Mouse (Mus musculus): ENCODE data around the gene Ssbp4. TPM values are rescaled to one million over a fixed set of nuclear protein-coding genes. Genes with fewer than 3 reads are reported as not detected.

Ssbp4 gene
- polyA plus RNA-seq, 1 experiment from 2014 or later, result 73.3 TPM

GRCm38 (mm10) chr8:70549412-70550184 lies 59.1 kb downstream of the Ssbp4 start:
- WGBS, result 94% methylated on average over 10 of the region's 10 CpGs

GRCm38 (mm10) chr8:70547762-70548161 lies 60.9 kb downstream of the Ssbp4 start:
- 91% methylated on average over 6 of the region's 6 CpGs for WGBS
- Histone ChIP-seq H3K36me3 (no peaks in the 10 kb centered on the region), H3K4me1 (peaks cover 21% of the 10 kb centered on the region), H3K9me3 (replicated peaks) (no peaks in the 10 kb centered on the region), H3K4me3 (no peak overlapping the region), H3K27me3 (ENCODE audit: low read depth, poor library complexity, severe bottlenecking) (no peaks in the 10 kb centered on the region), H3K27ac (replicated peaks) (no peak overlapping the region)
- DNase-seq (ENCODE audit: low spot score), result no peak

More at GRCm38 (mm10) chr8:70549412-70550184, 59.1 kb downstream of the Ssbp4 start:
- no peaks in the 10 kb centered on the region for H3K9me3 ChIP-seq (replicated peaks)
- H3K4me1 ChIP-seq, result peaks cover 11% of the 10 kb centered on the region
- H3K27me3 ChIP-seq (ENCODE audit: low read depth, poor library complexity, severe bottlenecking), result no peaks in the 10 kb centered on the region
- H3K4me3 ChIP-seq, result no peak overlapping the region
- no peaks in the 10 kb centered on the region for H3K36me3 ChIP-seq
- no peak for DNase-seq (ENCODE audit: low spot score)
- no peak overlapping the region for H3K27ac ChIP-seq (replicated peaks)

Other genes with a start within 250 kb of the Ssbp4 start
- 0.37 and 0.39 TPM in 2 replicates for gene Comp, start 235.3 kb downstream of the Ssbp4 start, polyA plus RNA-seq (2016; fragmentation: Nextera tagmentation; extraction: Ambion mirVana)
- 12.9 and 16.5 TPM in 2 replicates for gene Crtc1, start 169.3 kb downstream of the Ssbp4 start, polyA plus RNA-seq (2016; fragmentation: Nextera tagmentation; extraction: Ambion mirVana)
- 16.9 and 20.7 TPM in 2 replicates for gene Klhl26, start 131.9 kb downstream of the Ssbp4 start, polyA plus RNA-seq (2016; fragmentation: Nextera tagmentation; extraction: Ambion mirVana)
- gene Tmem59l, start 121.5 kb downstream of the Ssbp4 start, polyA plus RNA-seq (2016; fragmentation: Nextera tagmentation; extraction: Ambion mirVana), result 7.9 and 8.3 TPM in 2 replicates
- 0.42 and 2.3 TPM in 2 replicates for gene Crlf1, start 115.7 kb downstream of the Ssbp4 start, polyA plus RNA-seq (2016; fragmentation: Nextera tagmentation; extraction: Ambion mirVana)
- 138 and 140 TPM in 2 replicates for gene Rex1bd, start 102.1 kb downstream of the Ssbp4 start, polyA plus RNA-seq (2016; fragmentation: Nextera tagmentation; extraction: Ambion mirVana)
- gene Uba52, start 98.1 kb downstream of the Ssbp4 start, polyA plus RNA-seq (2016; fragmentation: Nextera tagmentation; extraction: Ambion mirVana), result 836 and 881 TPM in 2 replicates
- 300 and 314 TPM in 2 replicates for gene Fkbp8, start 81.1 kb downstream of the Ssbp4 start, polyA plus RNA-seq (2016; fragmentation: Nextera tagmentation; extraction: Ambion mirVana)
- gene Kxd1, start 80.9 kb downstream of the Ssbp4 start, polyA plus RNA-seq (2016; fragmentation: Nextera tagmentation; extraction: Ambion mirVana), result 56.5 and 58.8 TPM in 2 replicates
- 18.0 and 22.7 TPM in 2 replicates for gene Ell, start 69.4 kb downstream of the Ssbp4 start, polyA plus RNA-seq (2016; fragmentation: Nextera tagmentation; extraction: Ambion mirVana)
- 126 and 137 TPM in 2 replicates for gene Isyna1, start 14.5 kb downstream of the Ssbp4 start, polyA plus RNA-seq (2016; fragmentation: Nextera tagmentation; extraction: Ambion mirVana)
- gene Lrrc25, start 7.3 kb upstream of the Ssbp4 start, polyA plus RNA-seq (2016; fragmentation: Nextera tagmentation; extraction: Ambion mirVana), result 1.1 and 1.2 TPM in 2 replicates
- gene Gdf15, start 23.6 kb upstream of the Ssbp4 start, polyA plus RNA-seq (2016; fragmentation: Nextera tagmentation; extraction: Ambion mirVana), result not detected in 2 replicates
- 51.8 and 89.7 TPM in 2 replicates for gene Pgpep1, start 51.5 kb upstream of the Ssbp4 start, polyA plus RNA-seq (2016; fragmentation: Nextera tagmentation; extraction: Ambion mirVana)
- 315 and 355 TPM in 2 replicates for gene Lsm4, start 64.4 kb upstream of the Ssbp4 start, polyA plus RNA-seq (2016; fragmentation: Nextera tagmentation; extraction: Ambion mirVana)
- 62.5 and 78.6 TPM in 2 replicates for gene Jund, start 90.1 kb upstream of the Ssbp4 start, polyA plus RNA-seq (2016; fragmentation: Nextera tagmentation; extraction: Ambion mirVana)
- not detected in 2 replicates for gene Iqcn, start 94.6 kb upstream of the Ssbp4 start, polyA plus RNA-seq (2016; fragmentation: Nextera tagmentation; extraction: Ambion mirVana)
- gene Gm3336, start 109.7 kb upstream of the Ssbp4 start, polyA plus RNA-seq (2016; fragmentation: Nextera tagmentation; extraction: Ambion mirVana), result not detected in 2 replicates
- gene Pde4c, start 114.8 kb upstream of the Ssbp4 start, polyA plus RNA-seq (2016; fragmentation: Nextera tagmentation; extraction: Ambion mirVana), result 0.72 and 0.78 TPM in 2 replicates
- 17.2 and 40.7 TPM in 2 replicates for gene Rab3a, start 145.8 kb upstream of the Ssbp4 start, polyA plus RNA-seq (2016; fragmentation: Nextera tagmentation; extraction: Ambion mirVana)
- gene Mpv17l2, start 152.1 kb upstream of the Ssbp4 start, polyA plus RNA-seq (2016; fragmentation: Nextera tagmentation; extraction: Ambion mirVana), result 31.7 and 34.6 TPM in 2 replicates
- 66.2 and 66.6 TPM in 2 replicates for gene Pik3r2, start 167.8 kb upstream of the Ssbp4 start, polyA plus RNA-seq (2016; fragmentation: Nextera tagmentation; extraction: Ambion mirVana)
- 9.8 and 12.1 TPM in 2 replicates for gene Mast3, start 196.2 kb upstream of the Ssbp4 start, polyA plus RNA-seq (2016; fragmentation: Nextera tagmentation; extraction: Ambion mirVana)
- 0.05 and 0.11 TPM in 2 replicates for gene Il12rb1, start 199.6 kb upstream of the Ssbp4 start, polyA plus RNA-seq (2016; fragmentation: Nextera tagmentation; extraction: Ambion mirVana)
- gene Arrdc2, start 230.8 kb upstream of the Ssbp4 start, polyA plus RNA-seq (2016; fragmentation: Nextera tagmentation; extraction: Ambion mirVana), result 5.2 and 7.3 TPM in 2 replicates

Measured in midbrain, embryonic 10.5 days (tissue).